Mouse (Mus musculus) cerebellum, postnatal 25 days (tissue): ENCODE data around the gene Ythdf1.

ENCODE experiments used
- DNase-seq, 2 experiments: peaks; one replicate each; pipeline ENCODE4 v3.0.0; 2021; ENCODE audit warnings: mixed read lengths in 2 of 2

Ythdf1 gene

DNA sequence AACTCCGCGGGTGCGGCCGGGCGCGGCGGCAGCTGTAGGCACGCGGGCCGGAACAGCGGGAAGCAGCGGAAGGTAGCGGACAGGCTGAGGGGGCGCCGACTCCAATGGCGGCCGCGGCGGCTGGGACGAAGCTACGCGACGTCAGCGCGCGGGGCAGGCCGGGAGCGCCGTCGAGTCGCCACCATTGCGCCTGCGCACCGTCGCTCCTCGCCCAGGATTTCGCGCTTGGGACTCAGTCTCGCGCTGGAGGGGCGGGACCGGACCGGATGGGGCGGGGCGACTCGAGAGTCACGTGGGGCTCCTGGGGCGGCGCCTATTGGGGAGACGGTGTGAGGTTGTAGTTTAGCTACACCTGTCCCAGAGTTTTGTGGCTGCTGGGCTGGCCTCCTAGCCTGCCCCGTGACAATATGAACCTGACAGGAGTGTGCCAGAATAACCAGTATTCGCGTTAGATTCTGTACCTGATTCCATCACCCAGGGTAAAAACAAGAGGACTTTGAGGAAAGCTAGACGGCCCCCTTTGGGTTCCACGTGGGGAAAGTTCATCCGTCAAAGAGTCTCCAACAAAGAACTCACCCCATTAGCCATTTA is at the start of gene Ythdf1:
TSS of gene Ythdf1 (minus strand) at position 140 of the 591 bp plus-strand sequence.
- peak; percentile 99 to 100 for DNase-seq

DNA sequence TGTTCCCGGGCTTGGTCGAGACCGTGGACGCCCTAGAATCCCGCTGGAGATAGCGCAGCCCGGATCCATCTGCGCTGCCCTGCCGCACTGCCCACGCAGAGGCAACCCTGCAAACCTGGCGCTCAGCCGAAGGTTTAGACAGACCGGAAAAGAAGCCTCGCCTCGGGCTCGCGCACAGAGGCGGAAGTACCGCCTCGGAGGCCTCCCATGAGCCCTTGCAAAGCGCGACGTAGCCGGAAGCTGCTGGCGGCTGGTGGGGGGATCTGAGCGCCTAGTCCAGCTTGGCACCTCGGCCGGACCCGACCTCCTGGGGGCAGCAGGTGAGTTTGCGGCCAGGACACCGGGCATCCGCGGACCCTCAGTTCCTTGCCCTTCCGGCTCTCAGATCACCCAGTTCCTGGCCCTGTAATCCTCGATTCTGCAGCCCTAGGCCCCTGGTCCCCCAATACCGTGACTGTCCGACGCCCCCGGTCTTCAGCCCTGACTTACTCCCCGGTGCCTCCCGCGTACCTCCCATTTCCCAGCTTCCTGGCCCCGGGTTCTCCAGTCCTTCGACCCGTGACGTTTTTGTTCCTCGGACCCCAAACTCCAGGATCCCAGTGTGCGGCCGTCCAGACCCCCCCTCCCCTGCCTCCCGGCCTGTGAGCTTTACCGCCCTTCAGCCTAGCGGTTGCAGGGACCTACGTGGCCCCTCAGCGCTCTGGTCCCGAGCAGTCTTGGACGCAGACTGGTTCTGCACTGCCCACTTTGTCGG is 46.4 kb upstream of the Ythdf1 start, which contains the start of gene Arfgap1:
TSS of gene Arfgap1 (plus strand) at position 216 of the 754 bp plus-strand sequence.
- peak; percentile 97 to 98 for DNase-seq

DNA sequence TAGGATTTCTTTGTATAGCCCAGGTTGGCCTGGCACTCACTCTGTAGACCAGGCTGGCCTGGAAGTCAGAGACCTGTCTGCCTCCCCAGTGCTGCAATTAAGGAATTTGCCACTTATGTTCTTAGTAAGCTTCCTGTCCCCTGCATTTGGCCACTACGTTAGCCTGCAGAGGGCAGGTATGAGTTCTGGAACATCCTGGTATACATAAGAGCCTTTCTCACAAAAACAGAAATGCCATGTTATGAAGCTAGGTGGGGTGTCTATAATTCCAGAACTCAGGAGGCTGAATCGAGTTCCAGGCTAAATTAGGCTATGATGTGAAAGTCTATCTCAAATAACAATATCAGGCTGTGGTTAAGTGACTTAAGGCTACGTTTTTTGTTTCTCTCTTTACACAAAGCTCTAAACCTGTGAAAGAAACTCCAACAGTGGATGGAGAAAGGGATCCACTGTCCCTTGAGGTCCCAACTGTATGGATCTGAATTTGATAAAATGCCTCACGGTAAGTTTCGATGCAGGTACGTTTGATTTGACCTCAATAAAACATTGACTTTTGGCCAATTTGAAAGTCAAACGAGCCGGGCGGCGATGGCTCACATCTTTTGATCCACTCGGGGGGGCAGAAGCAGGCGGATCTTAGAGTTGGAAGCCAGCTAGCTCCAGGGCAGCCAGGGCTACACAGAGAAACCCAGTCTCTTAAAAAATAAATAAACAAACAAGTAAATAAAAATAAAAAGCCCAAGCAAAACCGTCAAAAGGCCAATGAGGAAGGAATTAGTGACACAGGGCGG is 45.5 kb upstream of the Ythdf1 start:
- peak; percentile 39 to 56 for DNase-seq

DNA sequence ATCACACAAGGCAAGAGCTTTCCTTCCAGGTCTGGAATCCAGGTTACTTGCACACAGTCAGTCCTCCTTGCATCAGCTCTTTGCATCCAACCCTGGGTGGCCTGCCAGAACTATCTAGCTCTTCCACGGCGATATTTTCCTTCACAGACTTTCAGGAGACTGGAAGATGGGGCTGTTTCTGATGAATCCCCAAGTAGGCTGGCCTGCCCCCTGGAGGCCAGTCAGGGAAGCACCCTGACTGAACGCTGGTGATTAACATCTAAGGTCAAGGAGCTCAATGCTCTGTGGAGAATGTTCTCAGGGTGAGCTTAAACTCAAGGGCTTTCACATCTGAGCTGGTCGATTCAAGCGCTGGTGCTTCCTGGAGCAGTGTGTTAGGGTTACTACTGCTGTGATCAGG is 43.2 kb upstream of the Ythdf1 start:
- peak; percentile 87 to 92 for DNase-seq

DNA sequence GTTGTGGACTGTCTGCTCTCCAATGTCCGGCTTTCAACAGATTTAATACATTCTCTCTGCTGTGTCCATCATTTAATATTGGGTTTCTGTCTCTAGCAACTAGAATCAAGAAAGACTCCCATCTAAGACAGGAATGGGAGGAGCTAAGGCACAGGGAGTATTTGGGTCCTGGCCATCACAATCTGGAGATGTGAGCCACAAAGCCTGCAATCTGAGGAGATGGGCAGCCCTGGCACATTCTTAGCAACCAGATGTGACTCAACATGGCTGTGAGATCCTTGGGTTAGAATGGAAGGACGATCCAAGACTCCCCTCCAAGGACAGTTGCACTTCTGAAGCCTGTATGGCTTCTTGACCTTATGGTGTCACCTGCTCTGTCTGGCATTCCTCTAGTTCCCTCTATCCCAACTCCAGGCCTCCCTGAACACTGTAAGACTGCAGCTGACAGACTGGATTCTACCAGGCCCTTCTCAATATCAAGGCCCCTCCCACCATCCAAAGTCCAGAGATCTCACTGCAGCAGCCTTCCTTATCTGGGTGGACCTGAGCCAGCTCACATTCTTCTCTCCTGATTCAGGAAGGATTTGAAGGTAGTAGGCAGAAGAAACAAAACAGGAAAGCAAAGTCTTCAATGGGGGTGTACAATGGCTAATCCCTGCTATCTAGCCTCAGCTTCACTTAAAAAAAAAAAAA is 42.0 kb upstream of the Ythdf1 start:
- DNase-seq, result no peak

DNA sequence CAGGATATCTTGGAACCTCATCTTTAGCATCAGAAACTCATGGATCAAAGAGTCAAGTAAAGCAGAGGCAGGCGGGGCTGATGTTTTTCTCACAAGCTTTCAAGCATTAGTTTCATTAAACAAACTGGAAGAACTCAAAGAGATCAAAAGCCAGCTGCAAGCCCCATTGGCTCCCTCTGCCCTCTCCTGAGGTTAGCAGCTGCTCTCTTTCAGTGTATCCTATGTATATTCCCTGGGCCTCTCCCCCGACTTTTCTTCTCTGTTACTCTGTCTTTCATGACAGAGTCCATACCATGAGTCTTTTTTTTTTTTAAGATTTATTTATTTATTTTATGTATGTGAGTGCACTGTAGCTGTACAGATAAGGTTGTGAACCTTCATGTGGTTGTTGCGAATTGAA is 39.4 kb upstream of the Ythdf1 start:
- DNase-seq, result no peak

DNA sequence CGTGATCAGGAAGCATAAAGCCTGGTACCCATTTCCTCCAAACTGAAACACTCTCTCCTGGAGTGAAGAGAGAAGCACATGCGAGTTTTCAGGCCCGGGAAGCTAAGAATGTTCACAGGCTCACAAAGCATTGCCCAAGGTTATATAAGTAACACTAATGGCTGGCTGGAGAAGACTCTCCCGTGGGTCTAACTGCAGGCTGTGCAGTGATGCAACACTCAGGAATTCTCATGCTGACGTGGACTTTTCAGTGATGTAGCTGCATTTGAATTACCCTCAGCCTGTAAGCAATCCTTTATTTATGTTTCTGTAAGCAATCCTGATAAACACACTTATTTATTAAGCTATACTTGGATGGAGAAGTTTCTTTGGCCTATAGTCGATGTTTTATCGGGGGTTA is 38.9 kb upstream of the Ythdf1 start:
- no peak for DNase-seq

DNA sequence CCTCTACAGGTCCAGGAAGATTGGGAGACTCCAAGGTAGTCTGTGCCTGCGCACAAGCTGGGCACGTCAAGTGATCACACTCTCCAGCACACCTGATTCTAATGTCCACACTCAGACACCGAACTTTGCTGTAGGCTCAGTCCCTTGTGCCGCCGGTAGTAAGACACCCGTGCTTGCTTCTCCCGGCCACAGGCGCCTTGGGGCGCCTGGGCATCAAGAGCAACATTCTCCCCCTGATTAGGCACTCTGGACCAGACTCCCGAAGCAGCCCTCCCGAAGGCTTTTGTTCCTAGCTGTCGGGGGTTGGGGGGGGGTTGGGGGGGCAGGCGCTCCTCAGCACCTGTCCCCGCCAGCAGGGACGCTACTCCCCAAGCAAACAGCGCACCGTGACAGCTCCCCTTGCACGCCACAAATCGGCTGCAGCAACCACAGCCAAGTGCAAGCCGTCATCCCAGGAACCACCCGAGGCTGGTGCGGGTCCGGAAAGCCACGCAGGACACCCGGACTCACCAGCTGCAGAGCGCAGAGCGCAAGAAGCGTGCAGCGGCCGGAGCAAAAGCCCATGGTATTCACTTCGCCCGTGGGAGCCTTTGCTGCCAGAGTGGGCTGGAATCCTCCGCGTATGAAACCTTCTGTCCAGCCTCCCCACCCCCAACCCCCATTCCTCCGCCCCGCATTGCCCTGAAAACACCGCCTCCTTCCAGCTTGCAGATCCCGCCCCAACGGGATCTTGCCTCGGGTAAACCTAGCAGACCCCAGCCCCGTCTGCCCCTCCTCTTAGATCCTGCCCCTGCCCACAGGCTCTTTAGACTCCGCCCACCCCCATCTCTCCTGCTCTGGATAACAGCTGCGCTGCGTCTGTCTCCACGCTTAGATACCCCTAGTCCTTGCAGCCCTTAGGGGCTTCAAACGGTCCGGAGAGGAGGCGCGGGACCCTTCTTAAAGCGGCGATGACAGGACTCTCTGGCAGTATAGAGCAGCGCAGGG is 33.6 kb upstream of the Ythdf1 start, which contains the start of gene Nkain4:
TSS of gene Nkain4 (minus strand) at position 639 of the 987 bp plus-strand sequence.
- DNase-seq, result peak; percentile 70 to 72

DNA sequence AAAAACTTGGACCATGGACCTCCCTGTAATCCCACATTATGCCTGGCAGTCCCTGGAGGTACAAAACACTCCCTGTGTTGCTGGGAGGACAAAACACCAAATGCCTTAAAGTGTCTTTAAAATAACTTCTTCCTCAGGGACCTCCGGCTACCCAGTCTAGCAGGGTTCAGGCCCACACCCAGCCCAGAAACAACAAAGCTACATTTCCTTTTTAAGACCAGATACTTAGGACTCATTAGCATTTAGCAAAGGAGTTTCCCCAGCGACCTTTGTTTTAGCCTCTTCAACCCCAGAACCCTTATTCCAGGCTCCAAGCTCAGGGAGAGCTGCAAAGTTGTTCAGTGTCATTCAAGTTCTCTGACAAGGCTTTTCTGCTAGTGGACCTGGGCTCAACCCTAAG is 32.9 kb upstream of the Ythdf1 start:
- no peak for DNase-seq

DNA sequence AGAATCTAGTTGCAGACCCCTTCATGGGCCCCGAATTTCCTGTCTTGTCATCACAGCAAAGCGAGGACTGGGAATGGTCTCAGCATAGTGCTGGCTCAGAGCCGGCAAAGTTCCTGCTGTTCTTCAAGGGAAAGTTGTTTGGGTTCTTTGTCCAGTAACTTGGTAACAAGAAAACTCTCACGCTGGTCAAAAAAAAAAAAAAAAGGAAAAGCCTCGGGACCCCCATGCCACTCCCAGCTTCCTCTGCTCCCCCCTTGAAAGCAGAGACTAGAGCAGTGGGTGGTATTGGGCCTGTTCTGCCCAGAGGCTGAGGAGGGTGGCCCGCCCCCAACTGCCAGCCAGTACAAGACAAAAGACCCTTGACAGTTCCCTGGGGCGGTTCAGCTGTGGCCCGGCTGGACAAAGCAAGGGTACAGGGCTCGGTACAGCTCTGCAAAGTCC is 32.0 kb upstream of the Ythdf1 start:
- peak in 1 of 2 experiments; percentile 38 for DNase-seq

DNA sequence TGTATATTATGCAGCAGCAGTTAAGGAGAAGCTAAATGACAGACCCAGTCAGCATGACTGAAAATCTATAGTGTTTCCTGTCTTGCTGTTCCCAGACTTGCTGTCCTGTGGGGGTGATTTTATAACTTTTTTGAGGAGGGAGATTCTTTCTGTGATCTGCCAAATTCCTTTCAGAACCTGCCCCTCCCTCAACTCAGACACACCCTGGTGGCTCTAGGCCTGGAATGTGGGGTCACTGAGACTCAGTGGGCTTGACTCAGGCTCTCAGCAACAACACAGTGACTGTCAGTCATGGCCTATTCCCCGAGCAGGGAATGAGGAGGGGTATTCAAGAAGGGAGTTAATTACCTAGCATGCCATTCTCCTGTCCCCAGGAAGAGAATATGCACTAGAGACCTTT is 29.2 kb upstream of the Ythdf1 start:
- no peak for DNase-seq

DNA sequence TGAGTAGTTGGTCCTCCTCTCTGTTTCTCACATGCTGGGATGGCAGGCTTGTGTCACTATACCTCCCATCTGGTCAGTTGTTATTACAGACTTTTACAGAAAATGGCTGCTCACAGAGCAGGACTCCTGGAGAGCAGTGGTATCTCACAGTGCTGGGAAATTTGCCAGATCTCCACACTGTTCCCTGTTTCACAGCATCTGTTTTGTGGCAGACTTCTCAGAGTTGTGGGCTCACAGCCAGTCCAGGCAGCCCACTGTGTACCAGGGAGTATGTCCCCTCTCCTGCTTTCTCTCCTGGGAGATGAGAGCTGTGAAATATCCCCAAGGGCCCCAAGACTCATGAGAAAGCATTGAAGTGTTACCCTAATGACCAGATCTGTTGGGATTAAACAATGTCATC is 21.1 kb upstream of the Ythdf1 start:
- no peak for DNase-seq

DNA sequence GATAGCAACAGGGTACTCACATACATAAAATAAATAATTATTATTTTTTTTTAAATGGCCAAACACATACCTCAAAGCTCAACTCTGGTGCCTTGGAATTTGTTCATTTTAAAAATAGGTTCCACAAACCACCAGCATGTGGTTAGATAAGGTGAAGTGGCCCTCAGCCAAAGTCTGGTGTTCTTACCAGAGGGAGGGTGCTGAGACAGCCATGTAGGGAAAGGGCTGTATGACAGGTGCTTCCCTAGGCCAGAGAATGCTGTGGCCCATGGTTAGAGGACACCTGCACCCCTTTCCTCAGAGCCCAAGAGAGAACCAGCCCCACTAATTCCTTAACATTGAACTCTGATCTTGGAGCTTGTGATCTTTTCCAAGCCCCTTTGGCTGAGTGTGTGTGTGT is 19.4 kb upstream of the Ythdf1 start:
- no peak for DNase-seq

DNA sequence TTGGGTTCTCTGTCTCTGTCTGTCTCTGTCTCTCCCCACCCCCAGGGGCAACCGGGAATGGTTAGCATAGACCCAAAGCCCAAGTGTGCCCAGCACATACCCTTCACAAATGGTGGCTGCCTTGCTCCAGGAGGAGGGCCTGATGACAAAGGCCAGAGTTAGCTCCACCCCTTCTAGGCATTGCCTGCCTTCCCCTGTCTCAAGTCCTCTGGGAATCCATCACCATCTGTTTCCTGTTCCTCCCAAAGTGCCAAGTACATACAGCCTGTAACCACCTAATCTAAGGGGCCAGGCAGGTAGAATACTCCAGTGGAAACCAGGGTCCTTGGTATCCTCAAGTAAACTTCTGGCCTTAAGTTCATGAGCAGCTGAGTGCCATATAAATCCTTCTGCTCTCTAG is 11.7 kb upstream of the Ythdf1 start:
- no peak for DNase-seq

DNA sequence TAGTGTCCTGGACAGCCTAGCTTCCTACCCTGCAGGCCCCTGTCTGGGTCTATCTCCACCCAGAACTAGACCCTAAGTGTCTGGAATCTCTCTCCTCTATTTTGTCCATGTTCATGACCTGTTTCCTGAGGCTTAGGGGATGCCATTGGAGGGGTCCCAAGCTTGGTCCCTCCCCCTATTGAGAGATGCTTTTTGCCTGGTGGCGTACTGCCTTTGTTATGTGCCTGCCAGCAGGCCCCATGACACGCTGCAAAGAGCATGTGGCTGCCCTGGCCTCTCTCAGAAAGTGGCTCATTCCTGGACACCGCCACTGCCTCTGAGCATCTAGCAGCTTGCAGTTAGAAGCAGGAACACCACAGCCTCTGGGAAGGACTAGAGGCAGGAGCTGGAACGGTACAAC is 8.0 kb upstream of the Ythdf1 start, which contains the start of gene Birc7:
TSS of gene Birc7 (plus strand) at position 301 of the 400 bp plus-strand sequence.
- no peak for DNase-seq

DNA sequence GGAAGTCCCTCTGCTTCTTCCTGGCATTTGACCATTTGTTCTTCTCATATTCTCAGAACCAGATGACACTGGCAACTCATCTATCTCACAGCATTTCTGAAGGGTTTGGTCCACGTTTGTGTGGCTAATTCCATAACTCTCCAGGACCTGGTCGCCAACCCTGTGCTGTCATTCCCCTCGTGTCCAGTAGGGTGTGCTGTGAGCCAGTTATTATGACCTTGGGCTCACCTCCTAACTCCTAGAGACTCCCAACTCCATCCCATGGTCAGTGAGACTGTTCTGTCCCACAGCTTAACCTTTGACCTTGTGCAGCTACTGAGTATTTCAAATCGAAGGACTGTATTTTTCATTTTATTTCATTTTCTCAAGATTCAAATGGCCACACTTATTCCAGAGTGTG is 4.4 kb upstream of the Ythdf1 start:
- peak; percentile 85 to 90 for DNase-seq

DNA sequence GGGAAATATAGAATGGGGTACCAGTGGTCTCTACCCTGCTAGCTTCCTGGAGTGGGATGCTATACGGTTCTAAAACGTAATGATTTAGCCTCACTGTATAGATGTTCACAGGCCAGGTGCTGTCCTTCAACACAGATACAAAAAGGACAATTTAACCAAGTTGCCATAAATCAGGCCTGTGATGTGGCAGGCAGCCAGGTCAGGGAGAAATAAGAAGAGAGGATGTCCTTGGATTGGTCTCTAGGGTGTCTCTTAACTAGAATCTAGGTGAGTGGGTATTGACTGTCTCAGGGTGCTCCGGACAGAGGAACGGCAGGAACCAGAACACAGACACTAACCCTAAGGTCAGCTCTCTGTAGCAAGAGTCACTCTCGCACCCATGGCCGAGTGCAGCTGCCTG is 2.0 kb upstream of the Ythdf1 start:
- DNase-seq, result no peak

DNA sequence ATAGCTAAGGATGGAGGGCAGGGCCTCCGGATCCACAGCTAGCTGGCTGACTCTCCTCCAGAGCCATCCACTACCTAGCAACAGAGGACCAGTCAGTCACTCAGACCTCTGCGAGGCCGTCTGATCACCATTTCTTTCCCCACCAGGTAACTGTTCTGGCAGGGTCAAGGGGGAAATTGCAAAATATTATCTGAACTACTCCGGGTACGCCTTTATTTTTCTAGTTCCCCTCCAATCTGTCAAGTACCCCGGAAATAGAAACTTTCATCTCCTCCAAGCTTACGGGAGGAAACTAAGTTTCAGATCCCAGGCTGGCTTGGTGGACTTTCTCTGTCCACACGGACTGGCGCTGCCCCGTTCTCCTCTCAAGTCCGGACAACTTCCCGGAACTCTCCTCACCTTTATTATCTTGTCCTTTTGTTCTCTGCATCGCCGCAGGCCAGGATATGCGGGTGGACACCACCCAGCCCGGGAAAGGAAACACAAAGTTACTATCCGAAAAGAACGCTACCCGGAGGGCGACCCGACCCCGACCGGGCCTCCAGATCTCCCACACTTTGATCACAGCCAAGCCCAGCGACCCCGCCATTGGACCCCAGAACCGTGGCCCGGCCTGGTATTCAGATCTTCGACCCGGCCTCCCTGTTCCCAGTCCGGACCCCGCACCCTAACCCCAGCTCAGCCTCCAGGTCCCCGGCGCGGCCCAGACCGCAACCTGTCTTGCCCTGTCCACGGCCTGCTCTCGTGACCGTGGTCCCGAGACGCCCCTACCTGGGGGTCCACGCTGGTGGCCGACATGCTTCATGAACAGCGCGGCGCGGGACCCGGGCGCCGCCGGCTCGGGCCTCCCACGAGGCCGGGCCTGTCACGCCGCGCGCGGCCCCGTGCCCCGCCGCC is 588 bp downstream of the Ythdf1 start:
- no peak for DNase-seq

DNA sequence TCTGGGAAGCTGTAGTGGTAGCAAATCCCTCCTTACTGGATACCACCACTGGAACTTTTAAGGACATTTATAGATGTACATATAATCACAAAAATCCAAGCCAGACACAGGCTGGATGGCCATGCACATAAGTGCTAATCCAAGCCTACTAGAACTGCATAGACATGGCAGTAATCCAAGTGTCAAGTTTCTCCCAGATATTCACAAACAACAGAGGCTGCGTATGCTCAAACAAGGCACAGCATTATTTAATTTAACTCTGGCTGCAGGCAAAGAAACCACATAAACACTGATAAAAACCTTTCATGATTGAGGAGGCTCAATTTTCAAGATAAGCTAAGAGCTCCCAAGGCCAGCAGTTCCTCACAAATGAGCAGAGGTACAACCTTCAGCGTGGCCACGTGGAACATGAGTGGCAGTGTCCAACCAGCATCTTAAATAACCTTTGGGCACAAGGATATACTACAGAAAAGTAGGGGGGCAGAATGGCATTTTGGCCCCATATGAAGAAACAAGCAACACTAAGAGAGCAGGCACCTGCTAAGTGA is 4.8 kb downstream of the Ythdf1 start:
- DNase-seq, result no peak

DNA sequence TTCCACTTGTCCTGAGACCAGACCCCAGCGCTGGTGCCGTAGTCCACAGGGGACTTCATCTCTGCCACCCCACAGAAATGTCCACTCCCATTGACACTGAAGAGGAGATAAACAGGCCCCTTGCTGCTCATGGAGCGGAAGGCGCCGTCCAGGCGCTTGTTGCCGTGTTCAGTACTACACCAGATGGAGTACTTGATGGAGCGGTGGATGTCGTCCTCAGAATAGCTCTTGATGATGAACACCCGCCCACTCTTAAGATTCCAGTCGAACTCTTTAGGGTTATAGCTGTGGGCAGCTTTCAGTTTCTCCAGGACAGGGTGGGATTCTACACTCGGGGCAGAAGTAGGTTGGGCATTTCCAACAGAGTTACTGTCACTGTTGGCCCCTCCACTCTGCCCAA is 9.8 kb downstream of the Ythdf1 start:
- no peak for DNase-seq
